Comparison of ENCODE assay signal across 28 mouse cellular contexts in the genomic region with DNA sequence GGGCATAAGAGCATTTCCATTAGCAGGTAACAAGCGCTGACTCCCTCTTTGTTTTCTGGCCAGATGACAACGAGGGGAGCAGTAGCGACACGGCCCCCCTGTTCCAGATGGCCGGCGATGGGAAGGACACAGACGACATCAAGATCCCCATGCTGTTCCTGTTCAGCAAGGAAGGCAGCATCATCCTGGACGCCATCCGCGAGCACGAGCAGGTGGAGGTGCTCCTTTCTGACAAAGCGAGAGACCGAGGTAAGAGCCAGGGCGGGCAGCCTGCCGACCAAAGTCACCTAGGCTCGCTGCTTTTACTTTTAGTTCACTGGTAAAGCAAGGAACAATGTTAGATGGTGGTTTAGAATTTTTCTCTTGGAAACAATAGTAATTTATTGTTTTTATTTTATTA. TPM values are rescaled to one million over a fixed set of nuclear protein-coding genes. Genes with fewer than 3 reads are reported as not detected.
DNase-seq lines count a peak whose midpoint lies in the region; ATAC-seq lines count a peak whose summit lies in the region.
"Had no signal": no experiment of that assay in that cellular context is flagged by ENCODE, and none has a peak within 500 bp of the region (broad histone marks: within the 10 kb centered on the region; RNA-seq: fewer than 3 reads in every experiment).

No protein-coding gene starts in this region.

- DNase-seq in cerebellum, adult 9-11 months, result peak; percentile 27
- DNase-seq in cerebellum, postnatal 4 days (ENCODE audit: low spot score in 2 of 2), result no peak
- no peak for DNase-seq in forebrain, embryonic 10.5 days (ENCODE audit: extremely low spot score, low spot score)
- DNase-seq in midbrain, embryonic 10.5 days (ENCODE audit: low spot score), result no peak
- DNase-seq in cerebellum, postnatal 25 days, result peak; percentile 40 to 56
- no peak for DNase-seq in hindbrain, embryonic 11.5 days (ENCODE audit: low spot score)
- DNase-seq: adrenal gland, adult 8-10 months; adrenal gland, postnatal 25 days; embryo, embryonic 11 days; gastrocnemius, adult 2 months; gastrocnemius, postnatal 14 days; heart, adult 18-20 months; heart, postnatal 10 days; heart, postnatal 4 days; kidney, adult 18-20 months; kidney, adult 9 months had no signal

- no peaks in the 10 kb centered on the region for H3K27me3 ChIP-seq in forebrain, embryonic 13.5 days
- H3K27me3 ChIP-seq in forebrain, embryonic 10.5 days (ENCODE audit: poor library complexity, severe bottlenecking), result no peaks in the 10 kb centered on the region
- no peaks in the 10 kb centered on the region for H3K27me3 ChIP-seq in midbrain, embryonic 15.5 days (replicated peaks)
- no peaks in the 10 kb centered on the region for H3K27me3 ChIP-seq in midbrain, embryonic 10.5 days (ENCODE audit: low read depth, poor library complexity, severe bottlenecking)
- H3K27me3 ChIP-seq in hindbrain, embryonic 11.5 days (ENCODE audit: control insufficient read depth, insufficient read depth, low read length), result no peaks in the 10 kb centered on the region
- H3K27me3 ChIP-seq: embryonic facial prominence, embryonic 13.5 days; heart, embryonic 12.5 days; heart, embryonic 15.5 days; hindbrain, embryonic 12.5 days; hindbrain, embryonic 15.5 days; intestine, embryonic 15.5 days had no signal

- peak; percentile 57; the same call in 1 of the 2 replicates for ATAC-seq in forebrain, embryonic 13.5 days
- 0 out of 2 replicates have a peak, but pooled peaks have one; percentile 37 for ATAC-seq in midbrain, embryonic 15.5 days (replicated peaks)
- ATAC-seq in hindbrain, embryonic 11.5 days (ENCODE audit: low FRiP score), result no peak
- ATAC-seq: CD4-positive, CD25-positive, alpha-beta regulatory T cell, adult 4 months; intestine, embryonic 15.5 days had no signal

- H3K36me3 ChIP-seq in forebrain, embryonic 13.5 days (ENCODE audit: poor library complexity, severe bottlenecking), result peaks cover 44% of the 10 kb centered on the region
- H3K36me3 ChIP-seq in forebrain, embryonic 10.5 days (replicated peaks), result peaks cover 50% of the 10 kb centered on the region
- H3K36me3 ChIP-seq in midbrain, embryonic 15.5 days (replicated peaks), result peaks cover 17% of the 10 kb centered on the region
- H3K36me3 ChIP-seq in midbrain, embryonic 10.5 days, result peaks cover 59% of the 10 kb centered on the region
- no peaks in the 10 kb centered on the region for H3K36me3 ChIP-seq in hindbrain, embryonic 11.5 days (ENCODE audit: control insufficient read depth, insufficient read depth, low read length)

- H3K9ac ChIP-seq in forebrain, embryonic 13.5 days, result no peak overlapping the region
- H3K9ac ChIP-seq in midbrain, embryonic 15.5 days, result no peak overlapping the region
- H3K9ac ChIP-seq in hindbrain, embryonic 11.5 days (ENCODE audit: low read depth, low read length), result no peak overlapping the region
- H3K9ac ChIP-seq: embryonic facial prominence, embryonic 13.5 days; forebrain, postnatal 0 days; heart, embryonic 12.5 days; heart, embryonic 15.5 days; hindbrain, embryonic 12.5 days; hindbrain, embryonic 15.5 days; intestine, embryonic 15.5 days had no signal

- no peaks in the 10 kb centered on the region for H3K4me1 ChIP-seq in forebrain, embryonic 13.5 days
- 0 out of 2 replicates have a peak, but pooled peaks cover 5% of the 10 kb centered on the region for H3K4me1 ChIP-seq in forebrain, embryonic 10.5 days
- H3K4me1 ChIP-seq in midbrain, embryonic 15.5 days, result no peaks in the 10 kb centered on the region
- peaks cover 6% of the 10 kb centered on the region; the same call in 1 of the 2 replicates for H3K4me1 ChIP-seq in midbrain, embryonic 10.5 days
- peaks cover 2% of the 10 kb centered on the region for H3K4me1 ChIP-seq in hindbrain, embryonic 11.5 days (replicated peaks; ENCODE audit: control insufficient read depth, insufficient read depth, low read length)
- H3K4me1 ChIP-seq: embryonic facial prominence, embryonic 13.5 days; heart, embryonic 12.5 days; heart, embryonic 15.5 days; hindbrain, embryonic 15.5 days; intestine, embryonic 15.5 days had no signal

- H3K4me2 ChIP-seq in forebrain, embryonic 13.5 days, result no peak overlapping the region
- H3K4me2 ChIP-seq in midbrain, embryonic 15.5 days, result no peak overlapping the region
- no peak overlapping the region for H3K4me2 ChIP-seq in hindbrain, embryonic 11.5 days (replicated peaks; ENCODE audit: low read depth, low read length)
- H3K4me2 ChIP-seq: embryonic facial prominence, embryonic 13.5 days; heart, embryonic 12.5 days; heart, embryonic 15.5 days; hindbrain, embryonic 12.5 days; hindbrain, embryonic 15.5 days; intestine, embryonic 15.5 days had no signal

- H3K9me3 ChIP-seq in forebrain, embryonic 13.5 days (replicated peaks), result no peaks in the 10 kb centered on the region
- H3K9me3 ChIP-seq in forebrain, embryonic 10.5 days, result no peaks in the 10 kb centered on the region
- no peaks in the 10 kb centered on the region for H3K9me3 ChIP-seq in midbrain, embryonic 15.5 days
- H3K9me3 ChIP-seq in midbrain, embryonic 10.5 days (replicated peaks), result no peaks in the 10 kb centered on the region
- no peaks in the 10 kb centered on the region for H3K9me3 ChIP-seq in hindbrain, embryonic 11.5 days (ENCODE audit: control insufficient read depth, low read length)
- H3K9me3 ChIP-seq: embryonic facial prominence, embryonic 10.5 days; embryonic facial prominence, embryonic 13.5 days; heart, embryonic 12.5 days; heart, embryonic 15.5 days; hindbrain, embryonic 12.5 days; hindbrain, embryonic 15.5 days; intestine, embryonic 15.5 days had no signal

- WGBS in forebrain, embryonic 13.5 days, result 85% methylated on average over 16 of the region's 16 CpGs
- 93% methylated on average over 16 of the region's 16 CpGs for WGBS in forebrain, embryonic 10.5 days
- 84% methylated on average over 16 of the region's 16 CpGs for WGBS in midbrain, embryonic 15.5 days
- 91% methylated on average over 16 of the region's 16 CpGs for WGBS in midbrain, embryonic 10.5 days
- 82% methylated on average over 16 of the region's 16 CpGs for WGBS in hindbrain, embryonic 11.5 days

- no peak overlapping the region for H3K27ac ChIP-seq in forebrain, embryonic 13.5 days
- no peak overlapping the region for H3K27ac ChIP-seq in forebrain, embryonic 10.5 days
- H3K27ac ChIP-seq in midbrain, embryonic 15.5 days, result 0 out of 2 replicates have a peak overlapping the region, but pooled peaks have one; percentile 17
- H3K27ac ChIP-seq in midbrain, embryonic 10.5 days (replicated peaks), result no peak overlapping the region
- no peak overlapping the region for H3K27ac ChIP-seq in hindbrain, embryonic 11.5 days (ENCODE audit: low read depth, low read length)
- H3K27ac ChIP-seq: embryonic facial prominence, embryonic 10.5 days; embryonic facial prominence, embryonic 13.5 days; gastrocnemius, adult 2 months; heart, embryonic 15.5 days; hindbrain, embryonic 12.5 days; hindbrain, embryonic 15.5 days; intestine, embryonic 15.5 days had no signal

- no peak overlapping the region for H3K4me3 ChIP-seq in forebrain, embryonic 13.5 days
- H3K4me3 ChIP-seq in forebrain, embryonic 10.5 days, result no peak overlapping the region
- H3K4me3 ChIP-seq in midbrain, embryonic 15.5 days, result no peak overlapping the region
- H3K4me3 ChIP-seq in midbrain, embryonic 10.5 days, result no peak overlapping the region
- H3K4me3 ChIP-seq in hindbrain, embryonic 11.5 days (ENCODE audit: low read depth, low read length), result no peak overlapping the region
- H3K4me3 ChIP-seq: embryonic facial prominence, embryonic 10.5 days; embryonic facial prominence, embryonic 13.5 days; erythroblast, embryonic 14.5 days; gastrocnemius, adult 2 months; heart, embryonic 12.5 days; heart, embryonic 15.5 days; hindbrain, embryonic 12.5 days; hindbrain, embryonic 15.5 days; intestine, embryonic 15.5 days had no signal

RNA-seq across cellular contexts. Expression of gene Edem3, which starts 56.3 kb away (rescaled TPM):
- polyA plus RNA-seq in forebrain, embryonic 13.5 days (2015; fragmentation: Nextera tagmentation; extraction: Ambion mirVana), result 13.4 and 14.4 TPM in 2 replicates
- 14.4 and 14.8 TPM in 2 replicates for polyA plus RNA-seq in forebrain, embryonic 10.5 days (2016; fragmentation: Nextera tagmentation; extraction: Ambion mirVana)
- polyA plus RNA-seq in midbrain, embryonic 15.5 days (2015; fragmentation: Nextera tagmentation; extraction: Ambion mirVana), result 20.3 and 22.3 TPM in 2 replicates
- polyA plus RNA-seq in midbrain, embryonic 10.5 days (2016; fragmentation: Nextera tagmentation; extraction: Ambion mirVana), result 14.1 and 18.3 TPM in 2 replicates
- polyA plus RNA-seq in hindbrain, embryonic 11.5 days (2014; fragmentation: Nextera tagmentation; extraction: Ambion mirVana), result 21.2 and 25.1 TPM in 2 replicates

Comparison
In these comparisons a context has a peak if more than half of its experiments do, and no peak if none do; other contexts are left out.
1. DNase-seq: peak in cerebellum, adult 9-11 months (single experiment) and cerebellum, postnatal 25 days (2 of 2); none in cerebellum, postnatal 4 days (0 of 2), forebrain, embryonic 10.5 days (single experiment), midbrain, embryonic 10.5 days (single experiment) and hindbrain, embryonic 11.5 days (single experiment).